Mouse (Mus musculus): ENCODE measurements at regions not wholly inside any gene's neighbourhood (a gene's known extent, or its start where the extent isn't known, plus 50 kb on each side); places are given as distances from the start of the nearest gene placed in this dataset.

DNA sequence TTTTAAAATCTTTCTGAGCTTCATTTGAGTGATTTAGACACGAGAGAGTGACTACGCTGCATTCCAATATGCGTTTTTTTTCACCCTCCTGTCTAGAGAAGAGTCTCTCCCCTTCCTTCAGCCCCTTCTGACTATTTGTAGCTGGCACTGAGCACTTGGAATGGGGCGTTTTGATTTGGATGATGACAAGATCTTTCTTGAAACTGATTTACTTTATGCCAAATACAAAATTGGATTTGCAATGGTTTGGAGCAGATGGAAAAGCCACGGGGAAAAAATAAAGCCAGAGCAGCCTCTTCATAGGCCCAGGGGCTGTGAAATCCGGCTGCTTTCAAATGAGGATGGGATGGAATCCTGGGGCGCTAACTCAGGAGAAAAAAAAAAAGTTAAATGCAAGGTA, 196.0 kb downstream of the Fam84b start:
- no peak for ATAC-seq (replicated peaks; ENCODE audit: low FRiP score, low TSS enrichment, low read depth)
- Histone ChIP-seq H3K4me3 (ENCODE audit: low read depth, low read length) (no peak overlapping the region), H3K9me3 (ENCODE audit: control insufficient read depth, low read length) (no peaks in the 10 kb centered on the region), H3K27ac (ENCODE audit: low read depth) (no peak overlapping the region), H3K9ac (ENCODE audit: low read length) (no peak overlapping the region), H3K36me3 (ENCODE audit: control insufficient read depth, insufficient read depth, low read length) (no peaks in the 10 kb centered on the region), H3K27me3 (replicated peaks; ENCODE audit: control insufficient read depth, insufficient read depth, low read length) (no peaks in the 10 kb centered on the region), H3K4me2 (ENCODE audit: low read length) (no peak overlapping the region), H3K4me1 (replicated peaks; ENCODE audit: control insufficient read depth, insufficient read depth, low read length) (no peaks in the 10 kb centered on the region)
- 75% methylated on average over 7 of the region's 7 CpGs for WGBS
- no peak for DNase-seq (ENCODE audit: low spot score)

- H3K4me2 ChIP-seq (ENCODE audit: low read length), result no peak overlapping the region
These were observed 198.5 kb downstream of the Fam84b start for GRCm38 (mm10) chr15:60655113-60655512.

DNA sequence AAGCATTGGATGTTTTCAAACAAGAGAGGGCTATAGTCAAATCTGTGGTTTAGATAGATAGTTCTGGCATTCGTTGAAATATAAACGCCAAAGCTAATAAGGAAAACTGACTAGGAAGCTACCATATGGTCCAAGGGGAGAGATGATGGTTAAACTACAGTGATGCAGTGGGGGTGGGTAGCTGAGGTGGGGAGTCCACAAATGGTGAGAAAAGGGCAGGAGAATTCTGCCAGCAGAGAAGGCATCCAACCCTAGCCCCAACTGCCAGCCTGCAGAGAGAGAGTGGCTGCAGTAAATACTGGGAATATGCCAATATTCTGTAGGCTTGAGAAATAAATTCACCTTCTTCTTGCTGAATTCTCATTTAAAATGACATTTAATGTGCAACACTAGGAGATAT, 204.3 kb downstream of the Fam84b start:
- WGBS, result 73% methylated on average over 2 of the region's 2 CpGs
- DNase-seq (ENCODE audit: low spot score) (no peak), ATAC-seq (replicated peaks; ENCODE audit: low FRiP score, low TSS enrichment, low read depth) (no peak)
- Histone ChIP-seq H3K9me3 (ENCODE audit: control insufficient read depth, low read length) (no peaks in the 10 kb centered on the region), H3K4me3 (ENCODE audit: low read depth, low read length) (no peak overlapping the region), H3K36me3 (ENCODE audit: control insufficient read depth, insufficient read depth, low read length) (no peaks in the 10 kb centered on the region), H3K4me2 (ENCODE audit: low read length) (no peak overlapping the region), H3K4me1 (replicated peaks; ENCODE audit: control insufficient read depth, insufficient read depth, low read length) (no peaks in the 10 kb centered on the region), H3K27ac (ENCODE audit: low read depth) (no peak overlapping the region), H3K27me3 (replicated peaks; ENCODE audit: control insufficient read depth, insufficient read depth, low read length) (no peaks in the 10 kb centered on the region), H3K9ac (ENCODE audit: low read length) (no peak overlapping the region)

More at GRCm38 (mm10) chr15:60655113-60655512, 198.5 kb downstream of the Fam84b start:
- ATAC-seq (replicated peaks; ENCODE audit: low FRiP score, low TSS enrichment, low read depth) (no peak), DNase-seq (ENCODE audit: low spot score) (no peak)
- H3K9me3 ChIP-seq (ENCODE audit: control insufficient read depth, low read length), result no peaks in the 10 kb centered on the region
- H3K36me3 ChIP-seq (ENCODE audit: control insufficient read depth, insufficient read depth, low read length), result no peaks in the 10 kb centered on the region
- no peak overlapping the region for H3K4me3 ChIP-seq (ENCODE audit: low read depth, low read length)
- no peaks in the 10 kb centered on the region for H3K4me1 ChIP-seq (replicated peaks; ENCODE audit: control insufficient read depth, insufficient read depth, low read length)
- H3K27me3 ChIP-seq (replicated peaks; ENCODE audit: control insufficient read depth, insufficient read depth, low read length), result no peaks in the 10 kb centered on the region
- no peak overlapping the region for H3K9ac ChIP-seq (ENCODE audit: low read length)
- H3K27ac ChIP-seq (ENCODE audit: low read depth), result no peak overlapping the region
- 57% methylated on average over 3 of the region's 3 CpGs for WGBS

- Histone ChIP-seq H3K27me3 (replicated peaks; ENCODE audit: control insufficient read depth, insufficient read depth, low read length) (no peaks in the 10 kb centered on the region), H3K36me3 (ENCODE audit: control insufficient read depth, insufficient read depth, low read length) (no peaks in the 10 kb centered on the region), H3K9me3 (ENCODE audit: control insufficient read depth, low read length) (no peaks in the 10 kb centered on the region), H3K4me3 (ENCODE audit: low read depth, low read length) (no peak overlapping the region), H3K27ac (ENCODE audit: low read depth) (no peak overlapping the region), H3K4me2 (ENCODE audit: low read length) (no peak overlapping the region), H3K9ac (ENCODE audit: low read length) (no peak overlapping the region), H3K4me1 (replicated peaks; ENCODE audit: control insufficient read depth, insufficient read depth, low read length) (no peaks in the 10 kb centered on the region)
- WGBS, result 84% methylated on average over 1 of the region's 1 CpGs
- no peak for ATAC-seq (replicated peaks; ENCODE audit: low FRiP score, low TSS enrichment, low read depth)
- DNase-seq (ENCODE audit: low spot score), result no peak
These were observed 211.8 kb downstream of the Fam84b start for GRCm38 (mm10) chr15:60641770-60642169.

GRCm38 (mm10) chr15:60633457-60633850, 220.1 kb downstream of the Fam84b start:
- ATAC-seq (replicated peaks; ENCODE audit: low FRiP score, low TSS enrichment, low read depth) (no peak), DNase-seq (ENCODE audit: low spot score) (no peak)
- Histone ChIP-seq H3K4me1 (replicated peaks; ENCODE audit: control insufficient read depth, insufficient read depth, low read length) (no peaks in the 10 kb centered on the region), H3K4me2 (ENCODE audit: low read length) (no peak overlapping the region), H3K4me3 (ENCODE audit: low read depth, low read length) (no peak overlapping the region), H3K27ac (ENCODE audit: low read depth) (no peak overlapping the region), H3K27me3 (replicated peaks; ENCODE audit: control insufficient read depth, insufficient read depth, low read length) (no peaks in the 10 kb centered on the region), H3K36me3 (ENCODE audit: control insufficient read depth, insufficient read depth, low read length) (no peaks in the 10 kb centered on the region), H3K9me3 (ENCODE audit: control insufficient read depth, low read length) (no peaks in the 10 kb centered on the region), H3K9ac (ENCODE audit: low read length) (no peak overlapping the region)
- 73% methylated on average over 3 of the region's 3 CpGs for WGBS

GRCm38 (mm10) chr15:60632789-60633456, 220.7 kb downstream of the Fam84b start:
- H3K4me1 ChIP-seq (replicated peaks; ENCODE audit: control insufficient read depth, insufficient read depth, low read length), result no peaks in the 10 kb centered on the region
- H3K4me3 ChIP-seq (ENCODE audit: low read depth, low read length), result no peak overlapping the region
- no peaks in the 10 kb centered on the region for H3K27me3 ChIP-seq (replicated peaks; ENCODE audit: control insufficient read depth, insufficient read depth, low read length)
- no peak overlapping the region for H3K9ac ChIP-seq (ENCODE audit: low read length)
- no peaks in the 10 kb centered on the region for H3K36me3 ChIP-seq (ENCODE audit: control insufficient read depth, insufficient read depth, low read length)
- no peaks in the 10 kb centered on the region for H3K9me3 ChIP-seq (ENCODE audit: control insufficient read depth, low read length)
- H3K4me2 ChIP-seq (ENCODE audit: low read length), result no peak overlapping the region
- DNase-seq (ENCODE audit: low spot score), result no peak
- no peak for ATAC-seq (replicated peaks; ENCODE audit: low FRiP score, low TSS enrichment, low read depth)
- H3K27ac ChIP-seq (ENCODE audit: low read depth), result no peak overlapping the region
- WGBS, result 76% methylated on average over 4 of the region's 4 CpGs

- Histone ChIP-seq H3K9ac (ENCODE audit: low read length) (no peak overlapping the region), H3K4me3 (ENCODE audit: low read depth, low read length) (no peak overlapping the region), H3K27me3 (replicated peaks; ENCODE audit: control insufficient read depth, insufficient read depth, low read length) (no peaks in the 10 kb centered on the region), H3K4me2 (ENCODE audit: low read length) (no peak overlapping the region), H3K36me3 (ENCODE audit: control insufficient read depth, insufficient read depth, low read length) (no peaks in the 10 kb centered on the region), H3K27ac (ENCODE audit: low read depth) (no peak overlapping the region), H3K9me3 (ENCODE audit: control insufficient read depth, low read length) (no peaks in the 10 kb centered on the region; the same call in 1 of the 2 replicates), H3K4me1 (replicated peaks; ENCODE audit: control insufficient read depth, insufficient read depth, low read length) (no peaks in the 10 kb centered on the region)
- 84% methylated on average over 7 of the region's 7 CpGs for WGBS
- no peak for DNase-seq (ENCODE audit: low spot score)
- no peak for ATAC-seq (replicated peaks; ENCODE audit: low FRiP score, low TSS enrichment, low read depth)
These were observed 222.7 kb downstream of the Fam84b start for GRCm38 (mm10) chr15:60630756-60631402.

DNA sequence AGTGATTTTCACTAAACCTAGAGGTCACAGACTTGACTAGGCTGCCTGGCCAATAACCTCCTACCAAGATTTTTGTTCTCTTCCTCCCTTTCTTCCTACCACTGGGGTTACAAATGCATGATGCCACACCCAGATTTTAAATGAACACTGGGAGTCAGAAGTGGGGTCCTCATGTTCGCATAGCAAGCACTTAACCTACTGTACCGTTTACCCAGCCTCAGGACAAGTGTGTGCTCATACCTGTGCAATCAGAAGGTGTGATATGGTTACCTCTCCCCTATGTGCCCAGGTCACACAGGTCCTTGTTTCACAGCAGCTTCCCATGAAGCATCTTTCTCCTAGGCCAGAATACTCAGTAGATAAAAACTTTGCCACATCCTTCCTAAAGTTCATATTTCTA, 234.8 kb downstream of the Fam84b start:
- no peak for ATAC-seq (replicated peaks; ENCODE audit: low FRiP score, low TSS enrichment, low read depth)
- DNase-seq (ENCODE audit: low spot score), result no peak

GRCm38 (mm10) chr15:60617371-60617770, 236.2 kb downstream of the Fam84b start:
- H3K4me2 ChIP-seq (ENCODE audit: low read length), result no peak overlapping the region
- no peaks in the 10 kb centered on the region for H3K4me1 ChIP-seq (replicated peaks; ENCODE audit: control insufficient read depth, insufficient read depth, low read length)
- no peak overlapping the region for H3K9ac ChIP-seq (ENCODE audit: low read length)
- no peaks in the 10 kb centered on the region for H3K9me3 ChIP-seq (ENCODE audit: control insufficient read depth, low read length)
- H3K4me3 ChIP-seq (ENCODE audit: low read depth, low read length), result no peak overlapping the region
- no peaks in the 10 kb centered on the region for H3K36me3 ChIP-seq (ENCODE audit: control insufficient read depth, insufficient read depth, low read length)
- no peak for ATAC-seq (replicated peaks; ENCODE audit: low FRiP score, low TSS enrichment, low read depth)
- 50% methylated on average over 2 of the region's 2 CpGs for WGBS
- no peaks in the 10 kb centered on the region for H3K27me3 ChIP-seq (replicated peaks; ENCODE audit: control insufficient read depth, insufficient read depth, low read length)
- DNase-seq (ENCODE audit: low spot score), result no peak
- no peak overlapping the region for H3K27ac ChIP-seq (ENCODE audit: low read depth)

More for the DNA sequence above, 234.8 kb downstream of the Fam84b start:
- H3K9ac ChIP-seq (ENCODE audit: low read length), result no peak overlapping the region
- H3K4me1 ChIP-seq (replicated peaks; ENCODE audit: control insufficient read depth, insufficient read depth, low read length), result no peaks in the 10 kb centered on the region
- H3K4me2 ChIP-seq (ENCODE audit: low read length), result no peak overlapping the region
- no peaks in the 10 kb centered on the region for H3K36me3 ChIP-seq (ENCODE audit: control insufficient read depth, insufficient read depth, low read length)
- no peaks in the 10 kb centered on the region for H3K27me3 ChIP-seq (replicated peaks; ENCODE audit: control insufficient read depth, insufficient read depth, low read length)
- no peaks in the 10 kb centered on the region for H3K9me3 ChIP-seq (ENCODE audit: control insufficient read depth, low read length)
- H3K27ac ChIP-seq (ENCODE audit: low read depth), result no peak overlapping the region
- WGBS, result 83% methylated on average over 2 of the region's 2 CpGs
- no peak overlapping the region for H3K4me3 ChIP-seq (ENCODE audit: low read depth, low read length)
